Mouse (Mus musculus): ENCODE measurements around the gene Catsper2. TPM values are rescaled to one million over a fixed set of nuclear protein-coding genes. Genes with fewer than 3 reads are reported as not detected.
"Not testable (repeated sequence)": the region's sequence is repeated elsewhere in the genome, so short reads cannot be mapped to it uniquely, and the experiment has no call there.

Catsper2 gene
- polyA plus RNA-seq, 1 experiment from 2014 or later, result 3.0 TPM

- 95% methylated on average over 3 of the region's 3 CpGs for WGBS
- H3K9me3 ChIP-seq, result no peaks in the 10 kb centered on the region
- H3K36me3 ChIP-seq, result peaks cover 48% of the 10 kb centered on the region
- no peak overlapping the region for H3K27ac ChIP-seq
- H3K4me3 ChIP-seq, result peak overlapping the region; percentile 77
- H3K4me1 ChIP-seq (replicated peaks), result peaks cover 29% of the 10 kb centered on the region
- H3K27me3 ChIP-seq (ENCODE audit: insufficient read depth, poor library complexity, severe bottlenecking), result no peaks in the 10 kb centered on the region
- DNase-seq (ENCODE audit: low spot score), result no peak
Observed at GRCm38 (mm10) chr2:121415591-121415990, 2.0 kb upstream of the Catsper2 start.

GRCm38 (mm10) chr2:121415103-121415502, 1.5 kb upstream of the Catsper2 start:
- Histone ChIP-seq H3K27ac (peak overlapping the region; percentile 98; the same call in 1 of the 2 replicates), H3K36me3 (peaks cover 43% of the 10 kb centered on the region), H3K4me3 (peak overlapping the region; percentile 77), H3K9me3 (no peaks in the 10 kb centered on the region), H3K27me3 (ENCODE audit: insufficient read depth, poor library complexity, severe bottlenecking) (no peaks in the 10 kb centered on the region), H3K4me1 (replicated peaks) (peaks cover 29% of the 10 kb centered on the region)
- no peak for DNase-seq (ENCODE audit: low spot score)
- WGBS, result 79% methylated on average over 3 of the region's 3 CpGs

GRCm38 (mm10) chr2:121414139-121414685, 620 bp upstream of the Catsper2 start:
- no peak for DNase-seq (ENCODE audit: low spot score)
- WGBS, result under 1% methylated on average over 32 of the region's 32 CpGs

GRCm38 (mm10) chr2:121412843-121413386, 677 bp downstream of the Catsper2 start:
- H3K27me3 ChIP-seq (ENCODE audit: insufficient read depth, poor library complexity, severe bottlenecking), result no peaks in the 10 kb centered on the region
- 22% methylated on average over 4 of the region's 4 CpGs for WGBS
- no peak for DNase-seq (ENCODE audit: low spot score)
- peaks cover 29% of the 10 kb centered on the region for H3K4me1 ChIP-seq (replicated peaks)
- H3K9me3 ChIP-seq, result no peaks in the 10 kb centered on the region
- H3K36me3 ChIP-seq, result peaks cover 24% of the 10 kb centered on the region
- H3K27ac ChIP-seq, result peak overlapping the region; percentile 98
- peak overlapping the region; percentile 77 for H3K4me3 ChIP-seq

More at GRCm38 (mm10) chr2:121414139-121414685, 620 bp upstream of the Catsper2 start:
- Histone ChIP-seq H3K9me3 (no peaks in the 10 kb centered on the region), H3K4me1 (replicated peaks) (peaks cover 29% of the 10 kb centered on the region), H3K4me3 (peak overlapping the region; percentile 77), H3K36me3 (peaks cover 37% of the 10 kb centered on the region), H3K27ac (peak overlapping the region; percentile 98), H3K27me3 (ENCODE audit: insufficient read depth, poor library complexity, severe bottlenecking) (no peaks in the 10 kb centered on the region)

DNA sequence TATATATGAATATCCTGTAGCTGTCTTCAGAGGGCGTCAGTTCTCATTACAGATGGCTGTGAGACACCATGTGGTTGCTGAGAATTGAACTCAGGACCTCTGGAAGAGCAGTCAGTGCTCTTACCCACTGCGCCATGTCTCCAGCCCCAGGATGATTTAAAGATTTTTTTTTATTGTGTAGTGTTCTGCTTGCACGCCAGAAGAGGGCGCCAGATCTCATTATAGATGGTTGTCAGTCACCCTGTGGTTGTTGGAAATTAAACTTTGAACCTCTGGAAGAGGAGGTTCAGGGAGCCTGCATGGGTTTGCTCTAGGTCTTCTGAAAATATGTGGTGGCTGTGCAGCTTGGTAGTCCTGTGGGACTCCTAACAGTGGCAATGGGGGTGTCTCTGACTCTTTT, 5.4 kb downstream of the Catsper2 start:
- DNase-seq (ENCODE audit: low spot score), result peak; percentile 14
- no peak overlapping the region for H3K4me3 ChIP-seq
- no peak overlapping the region for H3K27ac ChIP-seq
- WGBS, result 28% methylated on average over 4 of the region's 4 CpGs
- peaks cover 7% of the 10 kb centered on the region; the same call in 1 of the 2 replicates for H3K4me1 ChIP-seq (replicated peaks)
- H3K36me3 ChIP-seq, result no peaks in the 10 kb centered on the region
- no peaks in the 10 kb centered on the region for H3K9me3 ChIP-seq
- H3K27me3 ChIP-seq (ENCODE audit: insufficient read depth, poor library complexity, severe bottlenecking), result no peaks in the 10 kb centered on the region

GRCm38 (mm10) chr2:121403296-121403695, 10.3 kb downstream of the Catsper2 start:
- Histone ChIP-seq H3K36me3 (no peaks in the 10 kb centered on the region), H3K9me3 (no peaks in the 10 kb centered on the region), H3K4me3 (no peak overlapping the region), H3K4me1 (replicated peaks) (no peaks in the 10 kb centered on the region), H3K27ac (no peak overlapping the region), H3K27me3 (ENCODE audit: insufficient read depth, poor library complexity, severe bottlenecking) (no peaks in the 10 kb centered on the region)
- no peak for DNase-seq (ENCODE audit: low spot score)

DNA sequence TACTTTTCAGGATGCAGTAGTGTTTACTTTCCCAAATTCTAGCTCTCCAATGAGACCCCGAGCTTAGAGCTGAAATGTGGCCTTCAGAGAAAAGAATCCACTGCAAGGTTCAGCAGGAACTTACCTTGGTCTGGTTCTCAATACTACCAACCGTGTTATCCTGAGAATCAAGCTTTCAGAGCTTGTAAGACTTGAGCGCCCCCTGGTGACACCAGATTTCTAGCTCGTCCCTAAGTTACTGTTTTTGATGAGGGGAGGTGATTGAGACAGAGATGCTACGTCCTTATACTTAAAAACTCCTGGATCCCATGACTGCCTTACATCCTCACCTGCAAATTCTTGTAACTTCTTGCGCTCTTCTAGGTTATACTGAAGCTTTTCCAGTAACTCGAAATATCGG, 17.0 kb downstream of the Catsper2 start:
- no peaks in the 10 kb centered on the region for H3K4me1 ChIP-seq (replicated peaks)
- 15% methylated on average over 8 of the region's 8 CpGs for WGBS
- H3K4me3 ChIP-seq, result no peak overlapping the region
- peak; percentile 74 for DNase-seq (ENCODE audit: low spot score)
- H3K36me3 ChIP-seq, result no peaks in the 10 kb centered on the region
- no peak overlapping the region for H3K27ac ChIP-seq
- H3K9me3 ChIP-seq, result no peaks in the 10 kb centered on the region
- no peaks in the 10 kb centered on the region for H3K27me3 ChIP-seq (ENCODE audit: insufficient read depth, poor library complexity, severe bottlenecking)

GRCm38 (mm10) chr2:121386961-121387575, 26.5 kb downstream of the Catsper2 start, which contains the start of gene Strc:
Gene Strc (minus strand): TSS chr2:121387168.
- not testable (repeated sequence) for H3K4me1 ChIP-seq (replicated peaks); DNase-seq (ENCODE audit: low spot score); H3K9me3 ChIP-seq; H3K4me3 ChIP-seq; H3K27ac ChIP-seq; H3K36me3 ChIP-seq; H3K27me3 ChIP-seq (ENCODE audit: insufficient read depth, poor library complexity, severe bottlenecking)
- 95% methylated on average over 17 of the region's 17 CpGs for WGBS

- no peak for DNase-seq (ENCODE audit: low spot score)
- 49% methylated on average over 2 of the region's 2 CpGs for WGBS
Observed at GRCm38 (mm10) chr2:121374766-121375165, 38.8 kb downstream of the Catsper2 start.

DNA sequence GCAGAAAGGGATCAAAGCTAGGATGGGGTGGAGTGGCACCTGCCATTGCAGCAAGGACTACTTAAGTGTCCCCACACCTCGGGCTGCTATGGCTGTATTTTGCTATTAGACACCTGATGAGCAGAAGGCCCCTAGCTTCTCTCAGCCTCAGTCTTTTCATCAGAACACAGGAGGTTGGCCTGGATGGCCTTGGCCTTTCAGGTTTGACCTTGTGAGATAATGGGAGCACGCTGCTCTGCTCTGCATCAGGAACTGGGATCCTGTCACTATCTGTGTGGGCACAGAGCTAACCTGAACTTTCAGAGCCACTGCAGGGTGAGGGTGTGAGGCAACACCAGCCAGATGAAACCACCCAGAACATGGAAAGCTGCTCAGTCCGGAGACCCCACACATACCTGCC, 41.3 kb downstream of the Catsper2 start:
- Histone ChIP-seq H3K4me3 (no peak overlapping the region), H3K9me3 (no peaks in the 10 kb centered on the region), H3K4me1 (replicated peaks) (peaks cover 8% of the 10 kb centered on the region; the same call in 1 of the 2 replicates), H3K36me3 (no peaks in the 10 kb centered on the region), H3K27ac (no peak overlapping the region), H3K27me3 (ENCODE audit: insufficient read depth, poor library complexity, severe bottlenecking) (peaks cover 7% of the 10 kb centered on the region; the same call in 1 of the 2 replicates)
- 83% methylated on average over 3 of the region's 3 CpGs for WGBS
- no peak for DNase-seq (ENCODE audit: low spot score)

More at GRCm38 (mm10) chr2:121374766-121375165, 38.8 kb downstream of the Catsper2 start:
- no peaks in the 10 kb centered on the region for H3K36me3 ChIP-seq
- H3K4me3 ChIP-seq, result no peak overlapping the region
- no peaks in the 10 kb centered on the region for H3K9me3 ChIP-seq
- H3K4me1 ChIP-seq (replicated peaks), result peaks cover 11% of the 10 kb centered on the region; the same call in 1 of the 2 replicates
- H3K27ac ChIP-seq, result no peak overlapping the region
- H3K27me3 ChIP-seq (ENCODE audit: insufficient read depth, poor library complexity, severe bottlenecking), result peaks cover 7% of the 10 kb centered on the region; the same call in 1 of the 2 replicates

DNA sequence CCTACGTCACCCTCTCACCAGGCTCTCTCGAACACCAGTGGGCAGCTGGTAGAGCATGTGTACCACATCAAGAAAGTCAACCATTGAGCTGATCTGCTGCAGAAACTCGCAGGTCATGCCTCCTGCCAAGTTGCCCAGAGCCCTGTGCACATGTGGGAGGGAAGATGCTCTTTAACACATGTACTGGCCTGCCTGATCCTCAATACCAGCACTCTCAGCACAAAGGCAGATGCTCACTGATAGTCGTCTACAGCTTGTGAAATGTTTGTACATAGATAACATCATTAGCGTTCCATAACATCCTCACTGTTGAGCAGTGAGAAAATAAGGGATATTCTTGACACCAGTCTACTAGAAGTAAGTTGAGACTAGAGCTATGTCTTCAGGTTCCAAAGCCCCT, 42.7 kb downstream of the Catsper2 start:
- Histone ChIP-seq H3K4me1 (replicated peaks) (no peaks in the 10 kb centered on the region), H3K4me3 (no peak overlapping the region), H3K27me3 (ENCODE audit: insufficient read depth, poor library complexity, severe bottlenecking) (no peaks in the 10 kb centered on the region; the same call in 1 of the 2 replicates), H3K36me3 (no peaks in the 10 kb centered on the region), H3K27ac (no peak overlapping the region), H3K9me3 (no peaks in the 10 kb centered on the region)
- WGBS, result 83% methylated on average over 5 of the region's 5 CpGs
- DNase-seq (ENCODE audit: low spot score), result no peak

DNA sequence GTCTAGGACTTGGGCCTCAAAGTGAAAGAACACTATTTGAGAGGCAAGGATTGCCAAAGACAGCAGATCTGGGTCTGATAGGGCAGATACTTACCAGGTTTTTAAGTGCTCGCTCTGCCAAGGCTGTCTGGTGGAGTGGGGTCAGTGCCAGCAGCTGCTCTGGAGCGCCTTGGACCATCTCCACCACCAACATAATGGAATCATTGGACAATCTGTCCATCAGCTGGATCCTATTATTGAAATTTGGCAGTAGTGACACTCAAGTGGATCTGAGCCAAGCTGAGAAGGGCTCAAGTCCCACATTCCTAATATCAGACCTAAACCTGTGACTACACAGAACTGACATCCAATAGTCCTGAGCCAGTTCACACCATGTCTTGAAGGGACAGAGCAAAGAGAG, 44.8 kb downstream of the Catsper2 start:
- Histone ChIP-seq H3K4me1 (replicated peaks) (no peaks in the 10 kb centered on the region), H3K27ac (no peak overlapping the region), H3K4me3 (no peak overlapping the region), H3K9me3 (no peaks in the 10 kb centered on the region), H3K27me3 (ENCODE audit: insufficient read depth, poor library complexity, severe bottlenecking) (no peaks in the 10 kb centered on the region), H3K36me3 (no peaks in the 10 kb centered on the region)
- DNase-seq (ENCODE audit: low spot score), result no peak
- WGBS, result 80% methylated on average over 2 of the region's 2 CpGs

GRCm38 (mm10) chr2:121363656-121364055, 49.9 kb downstream of the Catsper2 start:
- DNase-seq (ENCODE audit: low spot score), result no peak
- H3K36me3 ChIP-seq, result no peaks in the 10 kb centered on the region
- no peak overlapping the region for H3K4me3 ChIP-seq
- WGBS, result 83% methylated on average over 3 of the region's 3 CpGs
- no peak overlapping the region for H3K27ac ChIP-seq
- H3K9me3 ChIP-seq, result no peaks in the 10 kb centered on the region
- peaks cover 17% of the 10 kb centered on the region for H3K27me3 ChIP-seq (ENCODE audit: insufficient read depth, poor library complexity, severe bottlenecking)
- H3K4me1 ChIP-seq (replicated peaks), result peaks cover 8% of the 10 kb centered on the region
